Mouse (Mus musculus): ENCODE data around the gene Sema3f. TPM values are rescaled to one million over a fixed set of nuclear protein-coding genes. Genes with fewer than 3 reads are reported as not detected.

Gene Sema3f
- polyA plus RNA-seq, 1 experiment from 2014 or later: 13.7 TPM

DNA sequence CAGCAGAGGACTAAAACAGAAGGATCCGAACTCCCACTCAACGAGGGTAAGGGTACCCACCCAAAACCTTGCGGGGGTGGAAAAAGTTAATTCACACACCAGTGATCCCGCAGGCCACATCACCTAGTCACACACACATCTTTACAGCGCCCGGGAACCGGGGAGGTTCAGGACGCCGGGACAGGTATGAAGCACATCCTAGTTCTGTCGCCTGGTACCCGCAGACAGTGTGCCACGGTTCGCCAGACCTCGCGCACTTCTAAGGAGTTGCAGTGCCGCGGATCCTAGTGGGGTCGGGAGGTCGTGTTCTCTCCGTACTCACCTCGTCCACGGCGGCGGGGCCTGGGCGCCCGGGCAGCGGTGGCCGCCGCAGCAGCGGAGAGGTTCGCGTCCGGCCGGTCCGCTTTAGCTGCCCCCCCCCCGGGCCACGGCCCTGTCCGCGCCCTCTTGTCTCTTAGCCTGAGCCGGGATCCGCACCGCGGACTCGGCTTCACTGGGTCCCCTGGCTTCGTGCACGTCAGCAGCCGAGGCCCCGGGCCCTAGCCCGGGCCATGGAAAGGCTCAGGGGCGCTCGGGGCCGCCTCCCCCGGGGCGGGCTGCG is 1.1 kb downstream of the Sema3f start:
- Histone ChIP-seq H3K4me1 (peaks cover 65% of the 10 kb centered on the region), H3K9me3 (no peaks in the 10 kb centered on the region), H3K4me3 (peak overlapping the region; percentile 51), H3K9ac (peak overlapping the region; percentile 68), H3K36me3 (no peaks in the 10 kb centered on the region), H3K27ac (peak overlapping the region; percentile 89), H3K4me2 (peak overlapping the region; percentile 68), H3K27me3 (no peaks in the 10 kb centered on the region)
- under 1% methylated on average over 52 of the region's 55 CpGs for WGBS
- ATAC-seq (ENCODE audit: borderline replicate concordance, extremely low read depth, low FRiP score, low TSS enrichment): no peak

DNA sequence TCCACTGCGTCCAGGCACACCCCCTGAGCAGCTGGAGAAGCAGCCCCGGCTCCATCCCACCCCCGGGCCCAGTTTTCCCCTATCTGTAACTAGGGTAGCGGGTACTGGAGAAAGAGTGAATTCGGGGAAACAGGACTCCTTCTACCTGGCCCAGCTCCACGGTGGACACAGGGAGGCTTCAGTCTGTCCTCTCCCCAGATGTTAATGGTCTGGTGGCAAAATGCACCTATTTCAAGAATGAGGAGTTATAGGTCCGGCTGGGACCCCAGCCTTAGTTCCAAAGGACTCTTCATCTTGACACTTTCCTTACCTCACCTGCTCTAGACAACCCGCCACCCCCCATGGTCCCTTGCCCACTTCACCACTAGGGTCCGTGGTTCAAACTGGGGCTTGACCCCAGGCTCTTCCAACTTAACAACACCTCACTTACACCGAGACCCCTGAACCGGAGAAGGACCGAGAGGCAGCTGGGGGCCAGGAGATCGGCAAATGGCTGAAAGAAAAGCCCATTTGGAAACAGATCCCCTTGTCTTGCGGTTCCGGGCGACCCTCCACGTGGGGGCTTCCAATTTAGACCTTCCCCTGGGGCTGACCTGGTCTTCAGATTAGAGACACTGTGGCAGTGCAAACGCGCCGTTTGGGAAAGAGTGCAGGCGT is 1.7 kb downstream of the Sema3f start:
- no peaks in the 10 kb centered on the region for H3K9me3 ChIP-seq
- ATAC-seq (ENCODE audit: borderline replicate concordance, extremely low read depth, low FRiP score, low TSS enrichment): no peak
- WGBS: 2% methylated on average over 21 of the region's 21 CpGs
- H3K4me3 ChIP-seq: peak overlapping the region; percentile 51
- H3K4me2 ChIP-seq: peak overlapping the region; percentile 68
- H3K4me1 ChIP-seq: peaks cover 65% of the 10 kb centered on the region
- peak overlapping the region; percentile 89 for H3K27ac ChIP-seq
- H3K27me3 ChIP-seq: no peaks in the 10 kb centered on the region
- H3K9ac ChIP-seq: peak overlapping the region; percentile 68
- H3K36me3 ChIP-seq: no peaks in the 10 kb centered on the region

DNA sequence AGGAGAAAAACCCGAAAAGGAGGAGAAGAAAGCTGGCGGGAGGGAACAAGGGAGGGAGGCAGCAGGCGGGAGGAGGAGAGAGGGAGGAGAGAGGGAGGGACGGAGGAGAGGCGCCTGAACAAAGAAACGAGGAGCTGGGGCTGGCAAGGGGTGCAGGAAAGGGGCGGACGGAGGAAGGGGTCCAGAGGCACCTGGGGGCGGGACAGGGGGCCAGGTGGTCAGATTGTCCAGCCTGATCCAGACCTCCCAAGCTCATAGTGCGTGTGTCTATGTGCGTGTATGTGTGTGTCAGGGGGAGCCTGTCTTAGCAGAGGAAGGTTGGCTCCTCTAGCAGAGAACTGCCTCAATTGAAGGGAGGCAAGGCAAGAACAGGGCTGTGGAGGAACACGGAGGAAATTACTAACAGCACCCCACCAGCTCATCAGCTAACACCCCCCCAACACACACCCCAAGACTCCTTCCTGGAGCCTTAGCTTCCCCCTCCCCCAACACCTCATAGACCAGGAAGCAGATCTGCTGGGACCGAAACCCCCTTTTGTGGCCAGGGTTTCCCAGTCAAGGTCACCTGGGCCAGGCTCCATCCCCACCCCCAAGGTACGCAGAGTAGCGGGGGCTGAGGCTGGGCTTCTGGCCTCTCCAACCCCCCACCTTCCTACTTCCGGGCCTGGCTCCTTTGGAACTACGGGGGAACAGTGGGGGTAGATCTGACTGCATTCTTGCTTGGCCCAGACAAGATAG is 2.4 kb downstream of the Sema3f start:
- no peaks in the 10 kb centered on the region for H3K27me3 ChIP-seq
- WGBS: 2% methylated on average over 17 of the region's 17 CpGs
- no peaks in the 10 kb centered on the region for H3K9me3 ChIP-seq
- H3K9ac ChIP-seq: peak overlapping the region; percentile 68
- H3K4me1 ChIP-seq: peaks cover 66% of the 10 kb centered on the region
- H3K4me2 ChIP-seq: peak overlapping the region; percentile 68
- peak overlapping the region; percentile 89 for H3K27ac ChIP-seq
- H3K4me3 ChIP-seq: peak overlapping the region; percentile 51
- peak; percentile 24; the same call in 1 of the 2 replicates for ATAC-seq (ENCODE audit: borderline replicate concordance, extremely low read depth, low FRiP score, low TSS enrichment)
- no peaks in the 10 kb centered on the region for H3K36me3 ChIP-seq

DNA sequence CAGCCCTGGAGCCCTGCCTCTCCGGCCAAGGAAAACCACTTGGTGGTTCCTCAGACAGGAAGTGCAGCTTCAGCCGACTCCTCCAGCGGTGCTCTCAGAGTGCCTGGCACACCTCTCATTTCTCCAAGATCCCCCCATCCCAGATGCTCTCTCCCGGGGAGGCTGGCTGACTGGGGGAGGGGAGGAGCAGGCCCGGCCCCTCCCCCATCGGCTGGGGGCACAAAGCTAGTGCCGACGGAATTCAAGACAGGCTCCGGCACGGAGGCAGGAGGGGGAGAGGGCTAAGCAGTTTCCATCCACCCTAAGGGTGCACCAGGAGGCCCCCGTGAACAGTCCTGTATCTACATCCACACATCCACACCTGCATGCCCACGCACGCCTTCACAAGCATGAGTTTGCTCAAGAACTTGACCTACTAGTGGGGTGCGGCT is 3.5 kb downstream of the Sema3f start:
- Histone ChIP-seq H3K27ac (peak overlapping the region; percentile 89), H3K9ac (peak overlapping the region; percentile 68), H3K36me3 (no peaks in the 10 kb centered on the region), H3K4me2 (peak overlapping the region; percentile 68), H3K4me3 (peak overlapping the region; percentile 51), H3K4me1 (peaks cover 76% of the 10 kb centered on the region), H3K9me3 (no peaks in the 10 kb centered on the region), H3K27me3 (no peaks in the 10 kb centered on the region)
- no peak for ATAC-seq (ENCODE audit: borderline replicate concordance, extremely low read depth, low FRiP score, low TSS enrichment)
- WGBS: 2% methylated on average over 14 of the region's 14 CpGs

GRCm38 (mm10) chr9:107703337-107704122 is 6.7 kb downstream of the Sema3f start:
- 0 out of 2 replicates have a peak overlapping the region, but pooled peaks have one; percentile 8 for H3K9ac ChIP-seq
- H3K4me3 ChIP-seq: no peak overlapping the region
- no peak for ATAC-seq (ENCODE audit: borderline replicate concordance, extremely low read depth, low FRiP score, low TSS enrichment)
- H3K27ac ChIP-seq: peak overlapping the region; percentile 70
- H3K4me1 ChIP-seq: peaks cover 98% of the 10 kb centered on the region
- H3K4me2 ChIP-seq: no peak overlapping the region
- no peaks in the 10 kb centered on the region for H3K36me3 ChIP-seq
- H3K9me3 ChIP-seq: no peaks in the 10 kb centered on the region
- no peaks in the 10 kb centered on the region for H3K27me3 ChIP-seq
- 47% methylated on average over 14 of the region's 14 CpGs for WGBS

DNA sequence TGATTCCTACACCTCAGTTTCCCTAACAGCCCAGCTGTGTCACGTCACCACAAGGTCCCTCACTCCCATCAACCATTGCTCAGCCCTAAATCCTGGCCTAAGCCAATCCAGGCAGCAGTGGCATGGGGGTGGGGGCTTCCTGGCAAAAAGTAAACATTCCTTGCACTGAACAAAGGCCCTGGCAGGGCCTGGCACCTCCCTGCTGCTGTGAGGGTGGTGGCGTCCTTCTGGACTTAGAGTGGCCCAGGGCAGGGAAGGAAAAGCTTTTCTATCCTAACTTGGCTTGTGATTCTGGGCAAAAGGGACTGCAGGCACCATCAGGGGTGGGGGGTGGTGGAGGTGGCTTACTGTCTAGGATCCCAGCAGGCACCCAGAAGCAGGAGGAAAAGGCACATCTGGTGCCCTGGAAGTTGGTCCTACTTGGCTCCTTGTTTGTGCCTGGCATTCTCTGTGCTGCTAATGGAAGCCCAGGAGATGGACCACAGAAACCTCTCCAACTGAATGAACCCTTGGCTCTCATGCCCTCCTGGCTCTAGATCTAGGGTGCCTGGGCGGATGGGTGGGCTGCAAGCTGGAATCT is 7.6 kb downstream of the Sema3f start:
- H3K9ac ChIP-seq: 0 out of 2 replicates have a peak overlapping the region, but pooled peaks have one; percentile 8
- no peaks in the 10 kb centered on the region for H3K9me3 ChIP-seq
- H3K27ac ChIP-seq: peak overlapping the region; percentile 70
- peaks cover 98% of the 10 kb centered on the region for H3K4me1 ChIP-seq
- no peaks in the 10 kb centered on the region for H3K36me3 ChIP-seq
- H3K4me2 ChIP-seq: no peak overlapping the region
- H3K4me3 ChIP-seq: no peak overlapping the region
- H3K27me3 ChIP-seq: no peaks in the 10 kb centered on the region
- 52% methylated on average over 3 of the region's 3 CpGs for WGBS
- ATAC-seq (ENCODE audit: borderline replicate concordance, extremely low read depth, low FRiP score, low TSS enrichment): no peak

DNA sequence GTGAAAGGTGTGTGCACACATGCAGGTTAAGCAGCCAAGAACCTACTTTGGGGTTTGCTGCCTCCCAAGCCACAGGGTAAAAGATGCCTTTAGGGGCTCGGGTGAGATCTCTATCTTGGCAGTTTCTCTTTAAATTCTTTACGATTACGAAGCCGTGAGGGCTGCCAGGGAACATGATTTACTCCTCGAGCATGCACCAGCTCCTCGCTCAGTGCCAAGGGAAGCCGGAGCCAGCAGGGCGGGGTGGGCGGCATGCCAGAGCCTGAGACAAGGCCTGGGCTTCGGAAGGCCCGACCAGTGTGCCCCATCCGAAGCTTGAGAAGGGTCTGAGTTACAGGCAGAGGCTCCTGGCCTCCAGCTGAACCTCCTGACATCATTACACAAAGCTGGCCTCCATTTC is 8.7 kb downstream of the Sema3f start:
- Histone ChIP-seq H3K9me3 (no peaks in the 10 kb centered on the region), H3K27me3 (no peaks in the 10 kb centered on the region), H3K4me2 (no peak overlapping the region), H3K36me3 (no peaks in the 10 kb centered on the region), H3K9ac (no peak overlapping the region; the same call in 1 of the 2 replicates), H3K27ac (peak overlapping the region; percentile 70), H3K4me3 (no peak overlapping the region), H3K4me1 (peaks cover 98% of the 10 kb centered on the region)
- no peak for ATAC-seq (ENCODE audit: borderline replicate concordance, extremely low read depth, low FRiP score, low TSS enrichment)
- WGBS: 20% methylated on average over 12 of the region's 12 CpGs

DNA sequence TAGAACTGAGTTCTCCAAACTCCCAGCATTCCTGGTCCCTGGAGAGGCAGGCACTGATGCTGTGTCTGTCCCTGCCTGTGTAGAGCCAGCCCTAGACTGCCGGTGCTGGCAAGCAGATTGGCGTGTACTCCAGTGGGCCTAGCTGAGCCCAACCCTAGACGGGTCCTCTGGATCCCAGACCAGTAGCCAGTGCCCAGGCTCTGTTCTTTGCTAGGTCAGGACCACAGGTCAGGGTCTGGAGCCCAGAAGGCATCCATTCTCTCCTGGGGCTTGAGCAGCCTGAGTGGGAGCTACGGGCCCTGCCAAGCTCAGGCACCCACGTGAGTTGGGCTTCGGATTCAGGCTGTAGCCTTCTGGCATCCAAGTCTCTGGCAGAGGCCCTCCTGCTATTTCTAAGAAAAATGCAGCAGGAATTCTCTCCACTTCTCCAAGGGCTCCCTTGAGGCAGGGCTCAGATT is 10.1 kb downstream of the Sema3f start:
- Histone ChIP-seq H3K9me3 (no peaks in the 10 kb centered on the region), H3K4me2 (0 out of 2 replicates have a peak overlapping the region, but pooled peaks have one; percentile 31), H3K27ac (peak overlapping the region; percentile 70), H3K27me3 (no peaks in the 10 kb centered on the region), H3K9ac (no peak overlapping the region), H3K4me1 (peaks cover 98% of the 10 kb centered on the region), H3K4me3 (no peak overlapping the region), H3K36me3 (no peaks in the 10 kb centered on the region; the same call in 1 of the 2 replicates)
- ATAC-seq (ENCODE audit: borderline replicate concordance, extremely low read depth, low FRiP score, low TSS enrichment): peak; percentile 13; the same call in 1 of the 2 replicates
- WGBS: 17% methylated on average over 6 of the region's 6 CpGs

- Histone ChIP-seq H3K9ac (no peak overlapping the region), H3K4me3 (no peak overlapping the region), H3K4me2 (peak overlapping the region; percentile 31), H3K9me3 (no peaks in the 10 kb centered on the region), H3K4me1 (peaks cover 98% of the 10 kb centered on the region), H3K27me3 (no peaks in the 10 kb centered on the region), H3K27ac (peak overlapping the region; percentile 70), H3K36me3 (no peaks in the 10 kb centered on the region; the same call in 1 of the 2 replicates)
- WGBS: 8% methylated on average over 9 of the region's 9 CpGs
- ATAC-seq (ENCODE audit: borderline replicate concordance, extremely low read depth, low FRiP score, low TSS enrichment): 0 out of 2 replicates have a peak, but pooled peaks have one; percentile 2
Measured at GRCm38 (mm10) chr9:107699376-107699980, 10.8 kb downstream of the Sema3f start.

GRCm38 (mm10) chr9:107698611-107699190 is 11.6 kb downstream of the Sema3f start:
- 11% methylated on average over 14 of the region's 14 CpGs for WGBS
- no peaks in the 10 kb centered on the region for H3K27me3 ChIP-seq
- H3K36me3 ChIP-seq: no peaks in the 10 kb centered on the region; the same call in 1 of the 2 replicates
- peak overlapping the region; percentile 5; the same call in 1 of the 2 replicates for H3K9ac ChIP-seq
- H3K4me3 ChIP-seq: no peak overlapping the region
- peak overlapping the region; percentile 70 for H3K27ac ChIP-seq
- peak; percentile 35; the same call in 1 of the 2 replicates for ATAC-seq (ENCODE audit: borderline replicate concordance, extremely low read depth, low FRiP score, low TSS enrichment)
- peaks cover 93% of the 10 kb centered on the region for H3K4me1 ChIP-seq
- H3K4me2 ChIP-seq: peak overlapping the region; percentile 31
- H3K9me3 ChIP-seq: no peaks in the 10 kb centered on the region
